Mouse (Mus musculus): ENCODE data around the gene Ifitm2. TPM values are rescaled to one million over a fixed set of nuclear protein-coding genes. Genes with fewer than 3 reads are reported as not detected.

Gene Ifitm2
- 414 TPM for polyA plus RNA-seq (2014; fragmentation: Illumina TruSeq; extraction: RNeasy Lipid Tissue Mini Kit (QIAGEN cat#74804); ENCODE audit: low read depth, low replicate concordance)

DNA sequence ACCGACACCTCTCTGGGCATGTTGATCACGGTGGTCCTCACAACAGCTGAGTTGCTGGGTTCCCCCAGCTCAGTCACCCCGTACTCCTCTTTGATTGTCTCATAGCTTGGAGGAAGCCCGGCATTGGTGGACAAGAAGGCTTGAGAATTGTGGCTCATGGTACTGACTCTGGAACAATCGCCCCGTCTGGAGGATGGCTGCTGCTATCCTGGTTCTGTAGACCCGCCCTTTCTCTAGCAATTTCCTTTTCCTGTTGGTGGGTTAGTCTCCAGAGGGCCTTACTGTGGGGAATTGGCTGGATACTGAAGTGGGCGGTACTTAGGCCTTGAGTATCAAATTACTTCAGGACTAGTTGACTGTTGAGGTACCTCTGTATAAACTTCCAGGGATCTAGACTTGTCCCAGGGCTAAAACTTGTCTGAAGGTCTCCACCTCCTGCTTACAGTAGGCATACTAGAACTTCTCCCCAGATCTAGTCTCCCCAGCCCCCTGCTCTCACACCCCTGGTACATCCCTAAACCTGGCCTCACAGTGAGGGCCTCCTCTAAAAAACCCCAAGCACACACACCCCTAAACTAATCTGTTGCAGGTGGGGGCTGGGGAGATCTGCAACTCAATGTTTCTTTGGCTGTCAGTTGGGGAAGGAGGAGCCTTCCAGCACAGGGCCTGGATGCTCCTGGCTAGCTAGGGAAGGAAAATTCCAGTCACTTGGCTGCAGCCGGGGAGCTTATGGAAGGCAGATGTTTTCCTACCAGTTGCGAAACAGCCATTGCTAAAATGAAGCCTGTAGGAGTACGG lies at the start of gene Ifitm2, which contains the start of gene Gm45717:
Ifitm2 (minus strand) TSS at position 230 of the 798 bp plus-strand sequence.
Gm45717 (minus strand) TSS at position 180 of the 798 bp plus-strand sequence.

DNA sequence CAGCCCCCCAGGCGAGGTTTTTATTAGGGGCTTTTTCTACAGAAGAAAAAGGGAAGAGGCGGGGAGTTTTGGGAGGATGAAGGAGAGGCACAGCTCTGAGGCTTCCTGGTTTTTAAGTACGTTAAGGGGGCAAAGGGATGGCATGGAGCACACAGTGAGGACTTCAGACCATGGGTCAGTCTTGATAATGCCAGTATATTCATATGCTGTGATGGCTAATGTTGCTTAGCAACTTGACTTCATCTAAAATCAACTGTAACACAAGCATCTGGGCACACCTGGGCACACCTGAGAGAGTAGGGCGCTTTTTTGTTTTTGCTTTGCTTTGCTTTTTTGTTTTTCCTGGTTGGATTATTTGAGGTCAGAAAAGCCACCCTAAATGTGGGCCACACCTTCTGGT lies 11.1 kb upstream of the Ifitm2 start, which contains the start of gene Ifitm1:
Ifitm1 (plus strand) TSS at position 301 of the 400 bp plus-strand sequence.

DNA sequence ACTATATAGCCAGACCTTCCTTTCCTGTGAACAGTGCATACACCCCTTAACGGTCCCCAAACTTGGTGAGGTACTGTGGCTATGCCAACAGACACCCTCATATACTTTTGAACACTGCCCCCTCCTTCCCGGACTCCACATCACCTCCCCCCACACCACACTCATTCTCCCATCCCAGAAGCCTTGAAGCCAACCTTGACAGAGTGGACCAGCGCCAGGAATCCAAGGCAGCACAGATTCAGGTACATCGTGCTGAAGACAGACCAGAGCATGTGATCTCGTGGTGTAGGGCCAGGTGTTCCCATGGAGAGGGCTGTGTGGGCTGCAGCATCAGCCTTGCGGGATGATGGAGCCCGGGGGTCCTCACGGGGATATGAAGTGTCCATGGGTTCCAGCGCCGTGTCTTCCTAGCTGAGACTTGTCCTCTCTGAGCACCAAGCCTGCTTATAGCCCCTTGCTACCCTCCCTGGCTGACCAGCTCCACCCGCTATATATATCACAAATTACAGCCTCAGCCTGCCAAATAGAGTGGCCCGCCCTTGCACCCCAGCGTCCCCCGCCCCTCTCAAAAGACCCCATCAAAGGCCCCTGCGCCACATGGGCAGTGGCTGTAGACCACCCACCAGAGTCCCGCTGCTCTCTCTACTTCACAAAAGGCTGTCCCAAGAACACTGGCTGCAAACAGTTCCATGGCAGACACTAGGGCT lies 5.8 kb downstream of the Ifitm2 start, which contains the start of gene Ifitm5:
Ifitm5 (minus strand) TSS at position 468 of the 707 bp plus-strand sequence.

DNA sequence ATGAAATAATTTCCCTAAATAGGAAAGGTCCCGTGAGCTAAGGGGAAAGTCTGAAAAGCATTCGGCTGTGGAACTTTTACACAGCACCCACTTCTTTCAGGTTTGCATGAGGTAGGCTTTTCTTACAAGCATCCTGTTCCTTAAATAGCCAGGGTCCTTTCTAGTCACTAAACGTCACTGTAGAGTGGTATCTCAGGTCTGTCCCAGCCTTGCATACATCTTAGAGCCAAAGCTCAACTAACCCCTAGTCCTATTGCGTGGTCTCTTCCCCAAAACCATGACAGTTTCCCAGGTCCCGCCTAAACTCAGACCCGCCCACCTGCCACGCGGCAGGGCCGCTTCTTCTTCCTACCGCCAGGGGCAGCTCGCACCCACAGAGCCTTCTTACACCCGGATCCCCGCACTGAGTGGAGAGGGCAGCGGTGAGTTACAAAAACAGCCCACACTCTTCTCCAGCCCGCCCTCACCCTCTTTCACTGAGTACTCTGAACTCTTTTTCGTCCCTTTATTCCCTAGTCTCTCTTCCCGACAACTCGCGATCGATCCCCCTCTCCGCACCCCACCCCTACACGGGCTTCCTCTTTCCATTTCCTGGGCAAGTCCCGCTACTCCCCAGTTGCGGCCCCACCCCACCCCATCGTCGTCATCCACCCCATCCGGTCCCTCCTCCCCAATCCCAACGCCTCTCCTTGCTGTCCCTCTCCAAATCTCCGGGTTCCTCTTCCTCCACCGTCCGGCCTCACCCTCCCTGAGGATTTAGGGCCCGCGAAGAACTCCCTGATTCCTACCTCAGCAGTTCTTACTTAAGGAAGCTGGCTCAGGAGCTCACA lies 14.3 kb downstream of the Ifitm2 start, which contains the start of gene Pgghg:
Pgghg (plus strand) TSS at position 170 of the 830 bp plus-strand sequence.

DNA sequence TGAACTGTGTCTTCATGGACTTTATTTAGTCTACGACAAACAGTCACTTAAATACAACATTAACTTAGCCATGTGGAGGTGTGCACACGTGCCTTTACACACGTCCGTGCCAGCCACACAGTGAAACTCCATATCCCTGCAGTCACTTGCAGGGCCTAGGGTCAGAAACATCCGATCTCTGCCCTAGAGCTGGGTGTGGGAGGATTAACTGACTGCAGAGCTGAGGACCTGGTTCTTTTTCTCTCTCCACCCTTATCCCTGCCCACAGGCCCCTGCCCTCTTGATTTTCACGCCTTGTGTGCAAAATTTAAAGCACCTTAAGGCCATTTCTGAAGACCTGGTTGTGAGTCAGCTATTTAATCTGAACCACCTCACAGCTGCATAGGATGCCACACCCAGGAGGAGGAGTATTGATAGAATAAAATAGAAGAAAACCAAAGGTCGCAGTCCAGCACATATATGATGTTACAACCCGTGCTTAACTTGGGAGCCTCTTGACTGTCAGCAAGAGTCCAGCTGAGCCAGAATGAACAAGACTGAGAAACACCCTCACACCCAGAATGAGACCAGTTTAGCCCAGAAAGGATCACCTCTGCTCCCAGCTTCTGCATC lies 35.3 kb downstream of the Ifitm2 start, which contains the start of gene Nlrp6:
Nlrp6 (plus strand) TSS at position 485 of the 612 bp plus-strand sequence.

Other genes with a start within 250 kb of the Ifitm2 start
- gene Cyp2e1, start 192.2 kb downstream of the Ifitm2 start, polyA plus RNA-seq (2014; fragmentation: Illumina TruSeq; extraction: RNeasy Lipid Tissue Mini Kit (QIAGEN cat#74804); ENCODE audit: low read depth, low replicate concordance), result 1,170 TPM
- 8.2 TPM for gene Syce1, start 168.1 kb downstream of the Ifitm2 start, polyA plus RNA-seq (2014; fragmentation: Illumina TruSeq; extraction: RNeasy Lipid Tissue Mini Kit (QIAGEN cat#74804); ENCODE audit: low read depth, low replicate concordance)
- 0.36 TPM for gene Zfp941, start 133.8 kb downstream of the Ifitm2 start, polyA plus RNA-seq (2014; fragmentation: Illumina TruSeq; extraction: RNeasy Lipid Tissue Mini Kit (QIAGEN cat#74804); ENCODE audit: low read depth, low replicate concordance)
- 1.8 TPM for gene Urah, start 121.0 kb downstream of the Ifitm2 start, polyA plus RNA-seq (2014; fragmentation: Illumina TruSeq; extraction: RNeasy Lipid Tissue Mini Kit (QIAGEN cat#74804); ENCODE audit: low read depth, low replicate concordance)
- not detected for gene Scgb1c1, start 110.4 kb downstream of the Ifitm2 start, polyA plus RNA-seq (2014; fragmentation: Illumina TruSeq; extraction: RNeasy Lipid Tissue Mini Kit (QIAGEN cat#74804); ENCODE audit: low read depth, low replicate concordance)
- 3.4 TPM for gene Odf3, start 108.2 kb downstream of the Ifitm2 start, polyA plus RNA-seq (2014; fragmentation: Illumina TruSeq; extraction: RNeasy Lipid Tissue Mini Kit (QIAGEN cat#74804); ENCODE audit: low read depth, low replicate concordance)
- gene Gm45785, start 99.7 kb downstream of the Ifitm2 start, polyA plus RNA-seq (2014; fragmentation: Illumina TruSeq; extraction: RNeasy Lipid Tissue Mini Kit (QIAGEN cat#74804); ENCODE audit: low read depth, low replicate concordance), result not detected
- gene Ric8a, start 99.0 kb downstream of the Ifitm2 start, polyA plus RNA-seq (2014; fragmentation: Illumina TruSeq; extraction: RNeasy Lipid Tissue Mini Kit (QIAGEN cat#74804); ENCODE audit: low read depth, low replicate concordance), result 52.4 TPM
- gene Bet1l, start 98.4 kb downstream of the Ifitm2 start, polyA plus RNA-seq (2014; fragmentation: Illumina TruSeq; extraction: RNeasy Lipid Tissue Mini Kit (QIAGEN cat#74804); ENCODE audit: low read depth, low replicate concordance), result 29.9 TPM
- 79.4 TPM for gene Psmd13, start 74.0 kb downstream of the Ifitm2 start, polyA plus RNA-seq (2014; fragmentation: Illumina TruSeq; extraction: RNeasy Lipid Tissue Mini Kit (QIAGEN cat#74804); ENCODE audit: low read depth, low replicate concordance)
- 24.1 TPM for gene Sirt3, start 73.7 kb downstream of the Ifitm2 start, polyA plus RNA-seq (2014; fragmentation: Illumina TruSeq; extraction: RNeasy Lipid Tissue Mini Kit (QIAGEN cat#74804); ENCODE audit: low read depth, low replicate concordance)
- gene Cox8b, start 55.5 kb downstream of the Ifitm2 start, polyA plus RNA-seq (2014; fragmentation: Illumina TruSeq; extraction: RNeasy Lipid Tissue Mini Kit (QIAGEN cat#74804); ENCODE audit: low read depth, low replicate concordance), result 19.5 TPM
- gene Nlrp6, start 35.1 kb downstream of the Ifitm2 start, polyA plus RNA-seq (2014; fragmentation: Illumina TruSeq; extraction: RNeasy Lipid Tissue Mini Kit (QIAGEN cat#74804); ENCODE audit: low read depth, low replicate concordance), result 2.0 TPM
- gene Pgghg, start 14.6 kb downstream of the Ifitm2 start, polyA plus RNA-seq (2014; fragmentation: Illumina TruSeq; extraction: RNeasy Lipid Tissue Mini Kit (QIAGEN cat#74804); ENCODE audit: low read depth, low replicate concordance), result 14.7 TPM
- gene Ifitm5, start 5.7 kb downstream of the Ifitm2 start, polyA plus RNA-seq (2014; fragmentation: Illumina TruSeq; extraction: RNeasy Lipid Tissue Mini Kit (QIAGEN cat#74804); ENCODE audit: low read depth, low replicate concordance), result 1.2 TPM
- gene Gm45717, start 50 bp downstream of the Ifitm2 start, polyA plus RNA-seq (2014; fragmentation: Illumina TruSeq; extraction: RNeasy Lipid Tissue Mini Kit (QIAGEN cat#74804); ENCODE audit: low read depth, low replicate concordance), result not detected
- 31.1 TPM for gene Ifitm1, start 11.2 kb upstream of the Ifitm2 start, polyA plus RNA-seq (2014; fragmentation: Illumina TruSeq; extraction: RNeasy Lipid Tissue Mini Kit (QIAGEN cat#74804); ENCODE audit: low read depth, low replicate concordance)
- gene Ifitm3, start 54.8 kb upstream of the Ifitm2 start, polyA plus RNA-seq (2014; fragmentation: Illumina TruSeq; extraction: RNeasy Lipid Tissue Mini Kit (QIAGEN cat#74804); ENCODE audit: low read depth, low replicate concordance), result 370 TPM
- 14.7 TPM for gene Ifitm6, start 61.9 kb upstream of the Ifitm2 start, polyA plus RNA-seq (2014; fragmentation: Illumina TruSeq; extraction: RNeasy Lipid Tissue Mini Kit (QIAGEN cat#74804); ENCODE audit: low read depth, low replicate concordance)
- not detected for gene Gm17387, start 73.1 kb upstream of the Ifitm2 start, polyA plus RNA-seq (2014; fragmentation: Illumina TruSeq; extraction: RNeasy Lipid Tissue Mini Kit (QIAGEN cat#74804); ENCODE audit: low read depth, low replicate concordance)
- 5.2 TPM for gene B4galnt4, start 105.1 kb upstream of the Ifitm2 start, polyA plus RNA-seq (2014; fragmentation: Illumina TruSeq; extraction: RNeasy Lipid Tissue Mini Kit (QIAGEN cat#74804); ENCODE audit: low read depth, low replicate concordance)
- 16.8 TPM for gene Pkp3, start 122.2 kb upstream of the Ifitm2 start, polyA plus RNA-seq (2014; fragmentation: Illumina TruSeq; extraction: RNeasy Lipid Tissue Mini Kit (QIAGEN cat#74804); ENCODE audit: low read depth, low replicate concordance)
- 17.6 TPM for gene Sigirr, start 144.6 kb upstream of the Ifitm2 start, polyA plus RNA-seq (2014; fragmentation: Illumina TruSeq; extraction: RNeasy Lipid Tissue Mini Kit (QIAGEN cat#74804); ENCODE audit: low read depth, low replicate concordance)
- gene Ano9, start 161.8 kb upstream of the Ifitm2 start, polyA plus RNA-seq (2014; fragmentation: Illumina TruSeq; extraction: RNeasy Lipid Tissue Mini Kit (QIAGEN cat#74804); ENCODE audit: low read depth, low replicate concordance), result 4.5 TPM
- gene Ptdss2, start 166.4 kb upstream of the Ifitm2 start, polyA plus RNA-seq (2014; fragmentation: Illumina TruSeq; extraction: RNeasy Lipid Tissue Mini Kit (QIAGEN cat#74804); ENCODE audit: low read depth, low replicate concordance), result 39.9 TPM
- 180 TPM for gene Rnh1, start 216.9 kb upstream of the Ifitm2 start, polyA plus RNA-seq (2014; fragmentation: Illumina TruSeq; extraction: RNeasy Lipid Tissue Mini Kit (QIAGEN cat#74804); ENCODE audit: low read depth, low replicate concordance)
- 49.0 TPM for gene Hras, start 238.0 kb upstream of the Ifitm2 start, polyA plus RNA-seq (2014; fragmentation: Illumina TruSeq; extraction: RNeasy Lipid Tissue Mini Kit (QIAGEN cat#74804); ENCODE audit: low read depth, low replicate concordance)
- gene Lrrc56, start 238.2 kb upstream of the Ifitm2 start, polyA plus RNA-seq (2014; fragmentation: Illumina TruSeq; extraction: RNeasy Lipid Tissue Mini Kit (QIAGEN cat#74804); ENCODE audit: low read depth, low replicate concordance), result 12.2 TPM